Mouse (Mus musculus) MEL (cell line): ENCODE data around the gene Mcf2l.

Source experiments
- POLR2A ChIP-seq, 2 experiments: IDR thresholded peaks; 2 replicates each; pipeline ENCODE4 v1.6.1; 2011 to 2012; ENCODE audit warnings: low read length in 2 of 2, mild to moderate bottlenecking in 2 of 2, control low read depth in 1 of 2, improper control_type of control experiment in 1 of 2, low read depth in 1 of 2, moderate library complexity in 1 of 2; ENCODE audit not compliant: control insufficient read depth in 1 of 2, insufficient read depth in 1 of 2, poor library complexity in 1 of 2
- UBTF ChIP-seq: IDR thresholded peaks from 2 replicates; pipeline ENCODE4 v1.6.1; 2012; ENCODE audit warnings: low read depth, mild to moderate bottlenecking, inconsistent platforms, low read length, improper control_type of control experiment, moderate library complexity, borderline replicate concordance; ENCODE audit not compliant: insufficient read depth

DNA sequence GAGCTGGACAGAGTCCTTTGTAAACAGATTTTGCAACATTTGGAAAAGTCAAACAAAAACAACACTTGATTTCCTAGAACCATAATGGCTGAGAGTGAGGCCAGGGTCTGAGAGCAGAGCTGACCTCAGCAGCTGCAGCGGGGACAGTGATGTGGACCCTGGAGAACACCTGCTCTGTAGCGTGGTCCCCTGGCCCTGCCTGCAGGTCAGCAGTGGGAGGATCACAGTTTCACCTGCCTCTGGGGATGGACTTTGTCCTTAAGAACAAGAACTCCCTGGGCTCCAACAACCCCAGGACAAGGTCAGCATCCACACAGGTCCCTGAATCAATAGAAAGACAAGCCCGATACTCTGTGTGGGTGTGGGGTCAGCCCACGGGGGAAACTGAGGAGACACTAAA, 183.7 kb downstream of the Mcf2l start:
- TF ChIP-seq UBTF (no peak), POLR2A (IDR thresholded peaks at IDR 0.05; ENCODE audit: control insufficient read depth in 1 of 2, insufficient read depth in 1 of 2, low read depth in 1 of 2, low read length in 2 of 2, poor library complexity in 1 of 2) (no peak)
